Comparison of ENCODE assay signal across 7 mouse cellular contexts in genomic region chr1:64119358-64119794, GRCm38 (mm10). TPM values are rescaled to one million over a fixed set of nuclear protein-coding genes. Genes with fewer than 3 reads are reported as not detected.
A peak's percentile ranks its signal among the peaks of the same experiment; 100 is the strongest.
DNase-seq lines count a peak whose midpoint lies in the region; ATAC-seq lines count a peak whose summit lies in the region.

No protein-coding gene starts in this region.

- H3K4me3 ChIP-seq in hindbrain, embryonic 14.5 days (replicated peaks; ENCODE audit: low read length): peak overlapping the region; percentile 78
- H3K4me3 ChIP-seq in midbrain, embryonic 12.5 days: peak overlapping the region; percentile 69

- H3K9ac ChIP-seq in hindbrain, embryonic 14.5 days: peak overlapping the region; percentile 98
- peak overlapping the region; percentile 99 for H3K9ac ChIP-seq in midbrain, embryonic 12.5 days (replicated peaks)

- H3K9me3 ChIP-seq in hindbrain, embryonic 14.5 days (ENCODE audit: control insufficient read depth, low read length): no peaks in the 10 kb centered on the region
- no peaks in the 10 kb centered on the region for H3K9me3 ChIP-seq in midbrain, embryonic 12.5 days

- intact Hi-C loops in left cerebral cortex, postnatal 10 days (cut with DNase I): loop anchor here (5.0 to 10.0 kb wide), 3 partner anchors 82 to 245 kb away; no protein-coding TSS in a partner anchor

- H3K4me2 ChIP-seq in hindbrain, embryonic 14.5 days (replicated peaks): peak overlapping the region; percentile 57
- H3K4me2 ChIP-seq in midbrain, embryonic 12.5 days (replicated peaks): peak overlapping the region; percentile 67

- H3K27ac ChIP-seq in hindbrain, embryonic 14.5 days: peak overlapping the region; percentile 100
- H3K27ac ChIP-seq in midbrain, embryonic 12.5 days (replicated peaks): peak overlapping the region; percentile 100

- peaks cover 47% of the 10 kb centered on the region for H3K4me1 ChIP-seq in hindbrain, embryonic 14.5 days (replicated peaks; ENCODE audit: control insufficient read depth, insufficient read depth, low read length)
- H3K4me1 ChIP-seq in midbrain, embryonic 12.5 days: peaks cover 42% of the 10 kb centered on the region

- ATAC-seq in frontal cortex, adult (ENCODE audit: low TSS enrichment): 0 out of 2 replicates have a peak, but pooled peaks have one; percentile 3
- no peak for ATAC-seq in hindbrain, embryonic 14.5 days (ENCODE audit: low FRiP score)
- no peak for ATAC-seq in midbrain, embryonic 12.5 days (ENCODE audit: low FRiP score, low read depth)

- WGBS in hindbrain, embryonic 14.5 days: 3% methylated on average over 7 of the region's 7 CpGs
- WGBS in midbrain, embryonic 12.5 days: 17% methylated on average over 7 of the region's 7 CpGs

- H3K36me3 ChIP-seq in hindbrain, embryonic 14.5 days (replicated peaks; ENCODE audit: control insufficient read depth, insufficient read depth): no peaks in the 10 kb centered on the region
- no peaks in the 10 kb centered on the region for H3K36me3 ChIP-seq in midbrain, embryonic 12.5 days

- no peaks in the 10 kb centered on the region for H3K27me3 ChIP-seq in hindbrain, embryonic 14.5 days (ENCODE audit: control insufficient read depth, insufficient read depth, low read length)
- no peaks in the 10 kb centered on the region for H3K27me3 ChIP-seq in midbrain, embryonic 12.5 days

- peak; percentile 60 for DNase-seq in Muller cell, postnatal 12 days (ENCODE audit: inconsistent ontology term)
- DNase-seq in brain, embryonic 18.5 days (ENCODE audit: low read depth, low spot score): peak; percentile 62
- peak; percentile 69 for DNase-seq in hindbrain, embryonic 14.5 days (ENCODE audit: low spot score)
- DNase-seq in left cerebral cortex, postnatal 10 days (ENCODE audit: extremely low spot score in 1 of 2, low spot score in 2 of 2): peak; percentile 33 to 38
- peak; percentile 52 for DNase-seq in telencephalon, adult 2 months (ENCODE audit: low read depth, low spot score)

RNA-seq across cellular contexts. Expression of gene Klf7, which starts 2.7 kb away (rescaled TPM):
- 80.1 and 86.6 TPM in 2 replicates for polyA plus RNA-seq in hindbrain, embryonic 14.5 days (2014; fragmentation: Nextera tagmentation; extraction: Ambion mirVana)
- 10 to 100 TPM; 81.3 to 90.8 TPM for total RNA-seq in left cerebral cortex, postnatal 10 days (2021)
- 40.8 and 41.1 TPM in 2 replicates for polyA plus RNA-seq in midbrain, embryonic 12.5 days (2016; fragmentation: Nextera tagmentation; extraction: Ambion mirVana)
